Mouse (Mus musculus): ENCODE results near the gene Trrap.

DNA sequence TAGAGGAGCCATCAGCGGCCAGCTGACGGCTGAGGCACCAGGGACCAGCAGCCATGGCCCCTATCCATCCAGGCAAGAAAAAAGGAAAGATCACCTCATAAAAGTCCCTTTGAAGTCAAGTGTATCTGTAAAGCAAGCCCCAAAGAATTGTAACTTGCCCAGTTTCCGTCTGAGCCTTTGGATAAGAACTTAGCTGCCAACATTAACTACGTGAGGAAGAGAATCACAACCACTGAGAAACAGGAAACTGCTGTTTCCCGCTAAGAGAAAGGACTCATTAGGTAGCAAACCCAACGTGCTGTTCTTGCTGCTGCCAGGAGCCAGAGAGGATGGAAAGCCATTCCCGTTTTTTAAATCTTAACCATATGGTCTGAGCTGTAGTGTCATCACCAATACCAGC lies 103.2 kb downstream of the Trrap start:
- TF ChIP-seq POLR2AphosphoS2 (IDR thresholded peaks at IDR 0.05; ENCODE audit: low read depth, low read length) = no peak
- no peak for TF ChIP-seq JUN (IDR thresholded peaks at IDR 0.05; ENCODE audit: insufficient read depth, low read depth, low read length)
- TF ChIP-seq CTCF (conservative IDR thresholded peaks at IDR 0.05 in 1 of 2, IDR thresholded peaks at IDR 0.05 in 1 of 2; ENCODE audit: low read depth in 2 of 2, low read length in 2 of 2) = no peak
- no peak for TF ChIP-seq POLR2A (IDR thresholded peaks at IDR 0.05; ENCODE audit: low read depth, low read length)
- TF ChIP-seq EP300 (IDR thresholded peaks at IDR 0.05; ENCODE audit: low read length) = no peak
- no peak for TF ChIP-seq MAX (IDR thresholded peaks at IDR 0.05; ENCODE audit: low read length)
- no peak for TF ChIP-seq MYC (IDR thresholded peaks at IDR 0.05; ENCODE audit: low read depth, low read length)
- TF ChIP-seq HCFC1 (IDR thresholded peaks at IDR 0.05; ENCODE audit: low read depth, low read length) = no peak
- no peak for TF ChIP-seq ELF1 (IDR thresholded peaks at IDR 0.05; ENCODE audit: low read depth, low read length)
- no peak for TF ChIP-seq E2F4 (IDR thresholded peaks at IDR 0.05; ENCODE audit: insufficient replicate concordance, low read depth, low read length)
- TF ChIP-seq MEF2A (IDR thresholded peaks at IDR 0.05; ENCODE audit: borderline replicate concordance, low read depth, low read length) = no peak
- no peak for TF ChIP-seq MAFK (IDR thresholded peaks at IDR 0.05; ENCODE audit: insufficient replicate concordance, low read length)
- TF ChIP-seq BHLHE40 (IDR thresholded peaks at IDR 0.05; ENCODE audit: low read depth, low read length) = no peak
